Mouse (Mus musculus) left cerebral cortex, postnatal 4 days (tissue): ENCODE results near the gene 4930432M17Rik. TPM values are rescaled to one million over a fixed set of nuclear protein-coding genes. Genes with fewer than 3 reads are reported as not detected.

ENCODE experiments used
- DNase-seq: peaks from one replicate; pipeline ENCODE4 v3.0.0-alpha.2; 2022
- intact Hi-C: fragments of 180-260 bp; cut with DNase I; formaldehyde crosslinking; loops from one replicate; pipeline ENCODE4 v1.15.1; 2025
- total RNA-seq, 2 experiments: library from RNA; stranded (reverse); gene quantifications; 2 replicates each; pipeline ENCODE4 v1.2.3; 2021

4930432M17Rik gene
- total RNA-seq, 2 experiments from 2014 or later, result not detected

- intact Hi-C loops, result no loop called here
- no peak for DNase-seq
Measured at GRCm38 (mm10) chr3:121703880-121704243, 33.3 kb downstream of the 4930432M17Rik start.

GRCm38 (mm10) chr3:121706087-121706486 is 35.5 kb downstream of the 4930432M17Rik start:
- peak; percentile 36 for DNase-seq
- intact Hi-C loops, result no loop called here

GRCm38 (mm10) chr3:121707106-121707505 is 36.5 kb downstream of the 4930432M17Rik start:
- DNase-seq, result no peak
- intact Hi-C loops, result no loop called here

GRCm38 (mm10) chr3:121710894-121711531 is 40.5 kb downstream of the 4930432M17Rik start:
- no peak for DNase-seq
- intact Hi-C loops, result no loop called here

GRCm38 (mm10) chr3:121712222-121712621 is 41.7 kb downstream of the 4930432M17Rik start:
- no peak for DNase-seq
- intact Hi-C loops, result no loop called here

GRCm38 (mm10) chr3:121713151-121713701 is 42.7 kb downstream of the 4930432M17Rik start:
- DNase-seq, result no peak
- intact Hi-C loops, result no loop called here

- intact Hi-C loops, result no loop called here
- no peak for DNase-seq
Measured at GRCm38 (mm10) chr3:121713816-121714215, 43.3 kb downstream of the 4930432M17Rik start.

GRCm38 (mm10) chr3:121714461-121714860 is 43.9 kb downstream of the 4930432M17Rik start:
- intact Hi-C loops, result no loop called here
- no peak for DNase-seq

- intact Hi-C loops, result no loop called here
- no peak for DNase-seq
Measured at GRCm38 (mm10) chr3:121715336-121715735, 44.8 kb downstream of the 4930432M17Rik start.

GRCm38 (mm10) chr3:121715741-121716459 is 45.3 kb downstream of the 4930432M17Rik start:
- intact Hi-C loops, result no loop called here
- DNase-seq, result no peak

GRCm38 (mm10) chr3:121716480-121716879 is 45.9 kb downstream of the 4930432M17Rik start:
- intact Hi-C loops, result no loop called here

GRCm38 (mm10) chr3:121718679-121719078 is 48.1 kb downstream of the 4930432M17Rik start:
- intact Hi-C loops, result no loop called here
- no peak for DNase-seq

More at GRCm38 (mm10) chr3:121716480-121716879, 45.9 kb downstream of the 4930432M17Rik start:
- no peak for DNase-seq

GRCm38 (mm10) chr3:121719701-121720100 is 49.1 kb downstream of the 4930432M17Rik start:
- intact Hi-C loops, result loop anchor here (5.0 kb wide), 1 partner anchor 82 kb away; no protein-coding TSS in a partner anchor
- DNase-seq, result no peak

- intact Hi-C loops, result loop anchor here (5.0 kb wide), 1 partner anchor 84 kb away; no protein-coding TSS in a partner anchor
- no peak for DNase-seq
Measured at GRCm38 (mm10) chr3:121720801-121721690, 50.5 kb downstream of the 4930432M17Rik start.

- intact Hi-C loops, result loop anchor here (5.0 kb wide), 1 partner anchor 84 kb away; no protein-coding TSS in a partner anchor
- no peak for DNase-seq
Measured at GRCm38 (mm10) chr3:121721691-121722070, 51.1 kb downstream of the 4930432M17Rik start.

GRCm38 (mm10) chr3:121722971-121723844 is 52.6 kb downstream of the 4930432M17Rik start, which contains the start of gene F3:
TSS of gene F3 (plus strand) at chr3:121723537.
- intact Hi-C loops, result loop anchor here (5.0 kb wide), 1 partner anchor 86 kb away; no protein-coding TSS in a partner anchor
- DNase-seq, result peak; percentile 85

- intact Hi-C loops, result loop anchor here (5.0 kb wide), 1 partner anchor 87 kb away; no protein-coding TSS in a partner anchor
- no peak for DNase-seq
Measured at GRCm38 (mm10) chr3:121723968-121724524, 53.5 kb downstream of the 4930432M17Rik start.

- intact Hi-C loops, result loop anchor here (5.0 kb wide), 1 partner anchor 87 kb away; no protein-coding TSS in a partner anchor
Measured at GRCm38 (mm10) chr3:121724553-121724952, 54.0 kb downstream of the 4930432M17Rik start.

GRCm38 (mm10) chr3:121725651-121726050 is 55.1 kb downstream of the 4930432M17Rik start:
- no peak for DNase-seq
- intact Hi-C loops, result no loop called here

More at GRCm38 (mm10) chr3:121724553-121724952, 54.0 kb downstream of the 4930432M17Rik start:
- DNase-seq, result no peak
